ENCODE assay signal across 13 mouse cellular contexts in genomic region chr4:106861871-106862270, GRCm38 (mm10). TPM values are rescaled to one million over a fixed set of nuclear protein-coding genes. Genes with fewer than 3 reads are reported as not detected.
A peak's percentile ranks its signal among the peaks of the same experiment; 100 is the strongest.
DNase-seq lines count a peak whose midpoint lies in the region; ATAC-seq lines count a peak whose summit lies in the region.
"Had no signal": no experiment of that assay in that cellular context is flagged by ENCODE, and none has a peak within 500 bp of the region (broad histone marks: within the 10 kb centered on the region; RNA-seq: fewer than 3 reads in every experiment).

No protein-coding gene starts in this region.

- no peak for ATAC-seq in heart, embryonic 15.5 days (replicated peaks; ENCODE audit: insufficient number of reproducible peaks, insufficient read depth, low FRiP score, low read depth)
- ATAC-seq in megakaryocyte, adult 5-6 weeks (ENCODE audit: poor library complexity, severe bottlenecking), result no peak
- ATAC-seq in embryonic facial prominence, embryonic 14.5 days (ENCODE audit: low read depth), result no peak
- ATAC-seq in megakaryocyte progenitor cell, adult 5-6 weeks (replicated peaks; ENCODE audit: poor library complexity), result peak; percentile 8; the same call in 1 of the 2 replicates
- ATAC-seq: hindbrain, embryonic 16.5 days had no signal

- no peaks in the 10 kb centered on the region for H3K9me3 ChIP-seq in heart, embryonic 15.5 days (replicated peaks)
- H3K9me3 ChIP-seq in megakaryocyte, embryonic 14.5 days, result peaks cover 3% of the 10 kb centered on the region
- no peaks in the 10 kb centered on the region for H3K9me3 ChIP-seq in embryonic facial prominence, embryonic 14.5 days (ENCODE audit: control insufficient read depth, low read length)
- H3K9me3 ChIP-seq: liver, embryonic 13.5 days had no signal

- intact Hi-C loops in heart, postnatal 14 days (cut with DNase I), result no loop called here

- H3K27ac ChIP-seq in heart, embryonic 15.5 days, result peak overlapping the region; percentile 52
- H3K27ac ChIP-seq in embryonic facial prominence, embryonic 14.5 days (replicated peaks; ENCODE audit: low read depth, low read length), result 0 out of 2 replicates have a peak overlapping the region, but pooled peaks have one; percentile 34
- H3K27ac ChIP-seq: liver, embryonic 13.5 days had no signal

- 46% methylated on average over 8 of the region's 8 CpGs for WGBS in heart, embryonic 15.5 days
- 67% methylated on average over 8 of the region's 8 CpGs for WGBS in embryonic facial prominence, embryonic 14.5 days

- H3K4me1 ChIP-seq in heart, embryonic 15.5 days (replicated peaks), result peaks cover 42% of the 10 kb centered on the region
- H3K4me1 ChIP-seq in megakaryocyte, embryonic 14.5 days, result peaks cover 62% of the 10 kb centered on the region
- H3K4me1 ChIP-seq in embryonic facial prominence, embryonic 14.5 days (ENCODE audit: control insufficient read depth, insufficient read depth, low read length), result peaks cover 45% of the 10 kb centered on the region

- DNase-seq in heart, postnatal 14 days, result no peak
- DNase-seq in embryonic facial prominence, embryonic 14.5 days (ENCODE audit: low spot score), result no peak
- DNase-seq in thymus, postnatal 4 days, result no peak
- no peak for DNase-seq in thymus, postnatal 25 days
- DNase-seq: cerebellum, postnatal 10 days; layer of hippocampus, adult 9-11 months; liver, embryonic 13.5 days; retina, postnatal 1 day had no signal

- no peak overlapping the region for H3K4me3 ChIP-seq in heart, embryonic 15.5 days
- H3K4me3 ChIP-seq in megakaryocyte, embryonic 14.5 days (replicated peaks), result peak overlapping the region; percentile 88
- no peak overlapping the region for H3K4me3 ChIP-seq in embryonic facial prominence, embryonic 14.5 days (ENCODE audit: low read depth, low read length)
- H3K4me3 ChIP-seq: liver, embryonic 13.5 days had no signal

- no peaks in the 10 kb centered on the region for H3K27me3 ChIP-seq in heart, embryonic 15.5 days
- no peaks in the 10 kb centered on the region for H3K27me3 ChIP-seq in megakaryocyte, embryonic 14.5 days (replicated peaks)
- no peaks in the 10 kb centered on the region for H3K27me3 ChIP-seq in embryonic facial prominence, embryonic 14.5 days (replicated peaks; ENCODE audit: control insufficient read depth, insufficient read depth, low read length)

- H3K9ac ChIP-seq in heart, embryonic 15.5 days, result no peak overlapping the region
- H3K9ac ChIP-seq in embryonic facial prominence, embryonic 14.5 days (ENCODE audit: low read depth, low read length), result no peak overlapping the region
- H3K9ac ChIP-seq: liver, embryonic 13.5 days had no signal

- no peaks in the 10 kb centered on the region for H3K36me3 ChIP-seq in heart, embryonic 15.5 days
- H3K36me3 ChIP-seq in megakaryocyte, embryonic 14.5 days (replicated peaks; ENCODE audit: low read length), result no peaks in the 10 kb centered on the region
- no peaks in the 10 kb centered on the region for H3K36me3 ChIP-seq in embryonic facial prominence, embryonic 14.5 days (ENCODE audit: control insufficient read depth, insufficient read depth, low read length)
- H3K36me3 ChIP-seq: liver, embryonic 13.5 days had no signal

- no peak overlapping the region for H3K4me2 ChIP-seq in heart, embryonic 15.5 days
- H3K4me2 ChIP-seq in embryonic facial prominence, embryonic 14.5 days (ENCODE audit: low read depth, low read length), result no peak overlapping the region
- H3K4me2 ChIP-seq: liver, embryonic 13.5 days had no signal

RNA-seq across cellular contexts. Expression of gene Ssbp3, which starts 48.6 kb away (rescaled TPM):
- polyA plus RNA-seq in heart, embryonic 15.5 days (2015; fragmentation: Nextera tagmentation; extraction: Ambion mirVana), result 53.3 and 69.1 TPM in 2 replicates
- total RNA-seq in heart, postnatal 14 days (2021), result 10 to 100 TPM; 42.5 to 46.9 TPM
- 179 and 200 TPM in 2 replicates for polyA plus RNA-seq in megakaryocyte, embryonic 14.5 days (2012; ENCODE audit: insufficient read depth, low replicate concordance)
- total RNA-seq in megakaryocyte, adult 5-6 weeks (2015), result 26.2 and 27.6 TPM in 2 replicates
- total RNA-seq in megakaryocyte, adult 5-6 weeks (2017), result 21.6 and 23.9 TPM in 2 replicates
- 72.9 and 88.2 TPM in 2 replicates for polyA plus RNA-seq in embryonic facial prominence, embryonic 14.5 days (2014; fragmentation: Nextera tagmentation; extraction: Ambion mirVana)
- 35.5 and 36.5 TPM in 2 replicates for total RNA-seq in megakaryocyte progenitor cell, adult 5-6 weeks (2015)
- total RNA-seq in megakaryocyte progenitor cell, adult 5-6 weeks (2017), result 16.0 and 30.8 TPM in 2 replicates

RNA-seq across cellular contexts. Expression of gene Acot11, which starts 57.1 kb away (rescaled TPM):
- polyA plus RNA-seq in heart, embryonic 15.5 days (2015; fragmentation: Nextera tagmentation; extraction: Ambion mirVana), result 6.1 and 6.4 TPM in 2 replicates
- total RNA-seq in heart, postnatal 14 days (2021), result 10 to 100 TPM; 27.8 to 30.3 TPM
- polyA plus RNA-seq in megakaryocyte, embryonic 14.5 days (2012; ENCODE audit: insufficient read depth, low replicate concordance), result 1.4 and 2.2 TPM in 2 replicates
- total RNA-seq in megakaryocyte, adult 5-6 weeks (2015), result 10.6 and 11.9 TPM in 2 replicates
- total RNA-seq in megakaryocyte, adult 5-6 weeks (2017), result 9.6 and 10.9 TPM in 2 replicates
- polyA plus RNA-seq in embryonic facial prominence, embryonic 14.5 days (2014; fragmentation: Nextera tagmentation; extraction: Ambion mirVana), result 4.1 and 4.2 TPM in 2 replicates
- total RNA-seq in megakaryocyte progenitor cell, adult 5-6 weeks (2015), result 2.0 and 2.3 TPM in 2 replicates
- 2.6 and 3.2 TPM in 2 replicates for total RNA-seq in megakaryocyte progenitor cell, adult 5-6 weeks (2017)
